Mouse (Mus musculus) urinary bladder, adult 18-20 months (tissue): ENCODE data around the gene Baiap2.

ENCODE experiments used
- DNase-seq, 2 experiments: peaks; one replicate each; pipeline ENCODE4 v3.0.0; 2022; ENCODE audit warnings: low spot score in 2 of 2, mixed read lengths in 2 of 2

Gene Baiap2

GRCm38 (mm10) chr11:119947426-119947825 lies 4.9 kb downstream of the Baiap2 start:
- no peak for DNase-seq

DNA sequence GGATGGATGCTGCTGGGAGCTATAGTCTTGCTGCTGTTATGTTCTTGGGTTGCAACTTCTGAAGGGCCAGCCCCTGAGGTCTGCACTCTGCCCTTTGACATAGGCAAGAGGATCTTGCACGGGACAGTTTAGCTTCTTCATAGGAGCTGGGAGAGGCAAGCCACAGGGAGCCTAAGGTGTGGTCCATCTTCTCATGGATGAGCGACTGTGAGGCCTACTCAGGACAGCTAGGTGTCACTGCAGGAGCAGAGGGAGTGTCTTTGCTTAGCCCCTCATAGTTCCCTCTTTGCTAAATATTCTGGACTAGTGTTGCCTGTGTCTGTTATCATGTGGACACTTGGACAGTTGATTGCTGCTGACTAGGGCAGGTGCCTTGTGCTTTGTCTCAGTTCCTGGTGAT lies 5.3 kb downstream of the Baiap2 start:
- no peak for DNase-seq

DNA sequence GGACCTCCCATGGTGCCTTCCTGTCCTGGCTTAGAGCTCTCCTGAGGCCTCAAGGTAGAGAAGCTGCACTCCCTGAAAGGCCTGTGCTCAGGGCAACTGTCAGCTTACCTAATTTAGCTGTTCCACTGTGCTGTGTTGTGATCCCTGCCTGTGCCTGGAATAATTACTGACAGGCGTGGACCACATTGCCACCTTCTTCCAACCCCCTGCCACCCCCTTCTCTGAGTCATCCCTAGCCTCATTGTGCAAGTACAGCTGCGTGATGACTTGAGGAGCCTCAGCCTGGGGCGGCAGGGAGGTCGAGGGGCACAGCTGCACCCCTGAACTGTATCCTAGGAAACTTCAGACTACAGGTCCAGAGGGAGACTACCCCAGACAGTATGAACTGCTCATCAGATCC lies 5.7 kb downstream of the Baiap2 start:
- no peak for DNase-seq

- DNase-seq, result no peak
These were observed 6.2 kb downstream of the Baiap2 start for GRCm38 (mm10) chr11:119948803-119949202.

GRCm38 (mm10) chr11:119950535-119950934 lies 8.0 kb downstream of the Baiap2 start:
- DNase-seq, result no peak

- DNase-seq, result no peak
These were observed 8.8 kb downstream of the Baiap2 start for GRCm38 (mm10) chr11:119951326-119951725.

GRCm38 (mm10) chr11:119952429-119953224 lies 10.1 kb downstream of the Baiap2 start:
- DNase-seq, result no peak

GRCm38 (mm10) chr11:119954233-119954632 lies 11.7 kb downstream of the Baiap2 start:
- no peak for DNase-seq

DNA sequence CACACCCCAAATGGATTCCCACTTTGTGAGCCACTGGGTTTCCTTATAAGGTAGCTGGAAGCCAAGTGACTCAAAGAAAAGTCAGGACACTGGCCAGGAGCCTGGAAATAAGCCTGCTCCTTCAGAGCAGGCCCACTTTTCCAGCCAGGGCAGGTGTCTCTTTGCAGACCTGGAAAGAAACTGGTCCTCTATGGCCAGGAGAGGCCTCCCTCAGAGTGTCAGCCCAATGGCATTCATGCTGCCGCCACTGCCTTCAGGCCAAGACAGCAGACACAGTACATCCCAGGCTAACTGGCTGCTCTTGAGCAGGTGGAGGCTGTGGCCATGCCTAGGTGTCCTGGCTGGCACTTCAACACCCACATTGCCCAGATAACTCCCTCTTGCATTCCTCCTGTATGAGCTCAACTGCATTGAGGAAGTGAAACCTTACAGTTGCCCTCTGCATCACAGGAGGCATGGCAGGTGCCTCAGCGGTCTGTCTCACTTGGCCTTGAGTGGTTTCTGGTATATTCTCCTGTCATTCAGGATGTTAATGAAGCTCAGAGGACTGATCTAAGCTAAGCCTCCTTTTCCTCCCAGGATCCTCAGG lies 12.3 kb downstream of the Baiap2 start:
- no peak for DNase-seq

- DNase-seq, result no peak
These were observed 12.9 kb downstream of the Baiap2 start for GRCm38 (mm10) chr11:119955432-119955831.

DNA sequence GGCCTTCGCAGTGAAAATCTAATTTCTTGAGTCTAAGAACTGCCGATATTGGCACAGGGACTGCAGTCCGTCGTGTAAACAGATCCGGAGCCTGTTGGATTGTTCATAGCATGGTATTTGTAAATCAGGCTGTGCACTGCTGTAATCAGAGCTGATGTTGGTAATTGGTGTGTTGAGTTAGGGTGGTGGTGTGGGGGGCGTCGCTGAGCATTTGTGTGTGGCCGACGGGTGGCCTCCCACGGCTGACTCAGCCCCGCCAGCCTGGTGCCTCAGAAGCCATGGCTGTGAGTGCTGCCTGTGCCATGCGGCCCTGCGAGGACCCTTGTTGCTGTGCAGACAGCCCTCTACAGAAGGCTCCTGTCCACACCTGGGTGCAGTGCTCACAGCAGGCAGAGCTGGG lies 14.0 kb downstream of the Baiap2 start:
- no peak for DNase-seq

DNA sequence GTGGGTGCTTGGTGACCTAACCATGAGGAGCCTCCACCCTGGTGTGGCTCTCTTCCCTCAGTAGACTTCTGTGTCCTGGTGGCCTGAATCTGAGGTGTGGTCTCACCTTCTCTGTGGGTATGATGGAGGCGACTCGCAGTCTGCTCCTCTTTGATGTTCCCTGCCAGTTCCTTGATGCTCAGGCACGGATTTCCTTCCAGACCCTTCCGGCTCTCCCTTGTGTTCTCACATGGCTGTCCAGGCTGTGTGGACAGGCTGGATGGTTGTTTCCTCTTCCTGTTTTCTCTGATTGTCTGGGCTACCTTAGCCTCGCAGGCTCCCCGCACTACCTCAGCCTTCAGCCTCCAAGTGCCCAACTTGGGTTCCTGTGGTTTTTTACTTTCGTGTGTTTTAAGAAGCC lies 16.3 kb downstream of the Baiap2 start:
- no peak for DNase-seq

- DNase-seq, result no peak
These were observed 17.2 kb downstream of the Baiap2 start for GRCm38 (mm10) chr11:119959714-119960113.

GRCm38 (mm10) chr11:119960671-119961070 lies 18.1 kb downstream of the Baiap2 start:
- no peak for DNase-seq

DNA sequence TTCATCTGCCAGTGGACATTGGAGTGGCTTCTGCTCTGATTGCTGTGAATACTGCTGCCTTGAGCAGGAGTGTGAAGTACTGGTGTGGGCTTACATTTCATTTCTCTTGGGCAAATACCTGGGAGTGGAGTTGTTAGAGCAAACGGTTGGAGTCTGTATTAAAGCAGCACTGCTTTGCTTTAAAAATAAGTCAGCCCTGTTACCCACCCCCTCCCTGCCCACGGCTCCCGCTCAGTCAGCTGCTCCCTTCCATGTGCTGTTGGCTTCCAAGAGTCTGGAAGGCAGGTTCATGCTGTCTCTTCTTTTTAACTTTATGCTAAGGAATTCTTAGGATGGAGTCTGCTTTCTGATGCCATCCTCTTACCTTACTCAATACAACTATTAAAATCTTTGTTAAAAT lies 18.9 kb downstream of the Baiap2 start:
- DNase-seq, result no peak

DNA sequence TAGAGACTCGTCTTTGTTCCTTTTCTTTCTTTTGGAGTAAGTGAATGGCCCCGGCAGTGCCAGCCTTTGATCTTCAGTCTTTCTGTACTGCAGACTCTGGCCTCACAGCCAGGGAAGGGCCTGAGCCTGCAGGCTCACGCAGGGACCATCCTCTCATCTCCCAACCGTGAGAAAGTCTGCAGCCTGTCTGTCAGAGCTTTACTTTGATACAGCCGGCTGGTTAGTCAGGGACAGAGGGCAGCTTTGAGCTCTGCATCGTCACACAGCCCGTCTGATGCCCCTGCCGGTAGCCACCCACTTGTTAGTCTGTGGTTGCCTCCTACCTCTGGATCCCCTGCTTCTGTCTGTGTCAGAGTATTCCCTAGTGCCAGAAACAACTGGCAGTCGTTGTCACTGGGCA lies 22.5 kb downstream of the Baiap2 start:
- no peak for DNase-seq

GRCm38 (mm10) chr11:119966294-119966693 lies 23.7 kb downstream of the Baiap2 start:
- no peak for DNase-seq

- DNase-seq, result no peak
These were observed 24.8 kb downstream of the Baiap2 start for GRCm38 (mm10) chr11:119967401-119967800.

DNA sequence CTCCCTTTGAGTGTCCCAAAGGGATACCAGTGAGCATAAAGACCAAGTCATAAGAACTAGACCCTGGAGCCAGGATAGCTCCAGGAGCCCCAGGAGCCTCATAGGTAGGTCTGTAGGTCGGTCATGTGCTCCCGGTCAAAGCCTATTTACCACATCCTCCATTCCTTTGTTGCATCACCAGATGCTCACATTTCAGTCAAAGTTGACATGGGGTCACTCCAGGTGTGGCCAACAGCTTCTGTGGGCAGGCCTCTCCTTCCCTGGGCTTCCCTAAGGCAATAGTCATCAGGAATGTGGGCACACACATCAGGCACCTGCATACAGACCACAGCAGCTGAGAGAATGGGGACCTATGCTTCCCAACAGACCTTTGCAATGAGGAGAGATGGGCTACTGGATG lies 25.3 kb downstream of the Baiap2 start:
- no peak for DNase-seq

DNA sequence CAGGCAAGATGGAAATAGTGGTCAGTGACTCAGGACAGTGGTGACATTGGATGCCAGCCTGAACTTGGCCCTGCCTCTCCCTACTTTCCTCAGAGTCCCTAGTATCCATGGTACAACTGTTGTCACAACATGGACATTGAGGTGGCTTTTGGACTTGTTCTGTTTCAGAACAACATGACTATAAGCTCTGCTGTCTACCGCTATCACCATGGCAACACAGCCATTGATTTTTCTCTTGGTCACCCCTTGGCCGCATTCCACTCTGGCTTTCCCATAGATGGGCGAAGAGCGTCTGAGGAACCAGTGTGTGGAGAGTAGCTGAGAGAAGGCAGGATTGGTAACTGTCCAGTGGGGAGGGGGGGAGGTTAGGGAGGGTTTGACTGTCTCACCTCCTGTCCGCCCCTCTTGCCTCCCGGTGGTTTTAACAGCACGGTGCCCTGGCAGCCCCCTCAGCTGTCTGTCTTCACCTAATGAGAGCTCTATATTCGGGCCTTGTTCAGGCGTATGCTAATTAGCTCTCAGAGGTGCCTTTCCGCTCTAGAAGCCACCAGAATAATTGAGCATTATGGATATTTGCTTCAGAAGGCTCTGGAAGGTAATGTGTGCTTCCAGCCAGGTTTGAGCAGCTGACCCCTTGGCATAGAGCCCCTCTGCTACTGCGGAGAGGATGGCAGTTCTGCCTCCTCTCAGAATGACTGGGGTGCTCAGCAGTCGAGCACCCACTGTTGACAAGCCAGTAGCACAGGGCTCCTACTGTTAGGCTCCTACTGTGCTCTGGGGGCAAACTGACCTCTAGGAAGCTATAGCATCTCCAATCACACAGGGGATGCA lies 27.7 kb downstream of the Baiap2 start:
- DNase-seq, result no peak

DNA sequence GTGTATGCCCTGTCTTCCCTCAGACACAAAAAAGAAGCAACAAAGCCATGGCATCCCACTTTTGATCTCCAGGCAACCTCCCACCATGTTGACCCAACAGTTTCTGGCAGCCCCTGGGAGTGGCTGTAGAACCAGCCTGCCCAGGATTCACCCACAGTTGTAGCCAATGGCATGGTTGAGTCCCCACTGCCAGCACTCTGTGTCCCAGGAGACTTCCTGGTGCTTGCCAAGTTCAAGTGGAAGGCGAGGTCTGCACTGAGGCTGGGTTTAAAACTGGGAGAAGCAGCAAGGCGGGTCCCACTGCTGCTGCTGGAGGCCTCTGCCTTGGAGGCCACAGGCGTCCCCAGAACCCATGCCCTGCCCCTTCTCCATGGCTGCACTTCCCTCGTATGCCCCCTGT lies 31.2 kb downstream of the Baiap2 start:
- DNase-seq, result no peak

GRCm38 (mm10) chr11:119975739-119976501 lies 33.4 kb downstream of the Baiap2 start:
- peak; percentile 54 to 83 for DNase-seq
